In genomic region chr11:115812095-115812494, GRCm38 (mm10) we compare ENCODE assay signal across 8 mouse cellular contexts. TPM values are rescaled to one million over a fixed set of nuclear protein-coding genes. Genes with fewer than 3 reads are reported as not detected.
DNase-seq lines count a peak whose midpoint lies in the region; ATAC-seq and TF ChIP-seq lines count a peak whose summit lies in the region.

No protein-coding gene starts in this region.

- H3K9ac ChIP-seq in neural tube, embryonic 11.5 days (ENCODE audit: low read length): peak overlapping the region; percentile 85
- H3K9ac ChIP-seq in hindbrain, embryonic 12.5 days: peak overlapping the region; percentile 76
- peak overlapping the region; percentile 72 for H3K9ac ChIP-seq in limb, embryonic 14.5 days (ENCODE audit: low read depth, low read length, severe bottlenecking)

- 63% methylated on average over 7 of the region's 7 CpGs for WGBS in neural tube, embryonic 11.5 days
- WGBS in hindbrain, embryonic 12.5 days: 39% methylated on average over 7 of the region's 7 CpGs
- 41% methylated on average over 7 of the region's 7 CpGs for WGBS in limb, embryonic 14.5 days

- H3ac ChIP-seq in myocyte (ENCODE audit: control insufficient read depth, insufficient read length): no peak overlapping the region

- TF ChIP-seq POLR2A in limb, embryonic 14.5 days (IDR thresholded peaks at IDR 0.05; ENCODE audit: borderline replicate concordance, extremely low read depth, insufficient read depth, insufficient read length): no peak
- no peak for TF ChIP-seq POLR2A in myocyte (IDR thresholded peaks at IDR 0.05; ENCODE audit: insufficient read length, low read depth)

- DNase-seq in neural tube, embryonic 11.5 days (ENCODE audit: low spot score): no peak
- DNase-seq in neural tube, embryonic 10.5 days (ENCODE audit: extremely low spot score, low spot score): no peak
- DNase-seq in limb, embryonic 14.5 days (ENCODE audit: low spot score): no peak
- DNase-seq in cerebellum, postnatal 14 days: no peak
- DNase-seq in spleen, postnatal 36 days (ENCODE audit: low spot score in 2 of 2): no peak

- peaks cover 5% of the 10 kb centered on the region for H3K36me3 ChIP-seq in neural tube, embryonic 11.5 days (ENCODE audit: control insufficient read depth, insufficient read depth, low read length)
- H3K36me3 ChIP-seq in hindbrain, embryonic 12.5 days: peaks cover 14% of the 10 kb centered on the region
- peaks cover 35% of the 10 kb centered on the region for H3K36me3 ChIP-seq in limb, embryonic 14.5 days (ENCODE audit: control insufficient read depth, insufficient read depth, low read length)
- H3K36me3 ChIP-seq in myocyte (ENCODE audit: control insufficient read depth, insufficient read depth): no peaks in the 10 kb centered on the region

- H3K27me3 ChIP-seq in neural tube, embryonic 11.5 days (ENCODE audit: control insufficient read depth, insufficient read depth, low read length): no peaks in the 10 kb centered on the region
- H3K27me3 ChIP-seq in hindbrain, embryonic 12.5 days: no peaks in the 10 kb centered on the region
- H3K27me3 ChIP-seq in limb, embryonic 14.5 days (ENCODE audit: control insufficient read depth, insufficient read depth, low read length): no peaks in the 10 kb centered on the region
- H3K27me3 ChIP-seq in myocyte (ENCODE audit: control insufficient read depth, insufficient read depth, insufficient read length): no peaks in the 10 kb centered on the region

- peaks cover 39% of the 10 kb centered on the region for H3K4me1 ChIP-seq in neural tube, embryonic 11.5 days (ENCODE audit: control insufficient read depth, insufficient read depth, low read length)
- H3K4me1 ChIP-seq in hindbrain, embryonic 12.5 days: peaks cover 71% of the 10 kb centered on the region
- peaks cover 58% of the 10 kb centered on the region for H3K4me1 ChIP-seq in limb, embryonic 14.5 days (ENCODE audit: control insufficient read depth, insufficient read depth, low read length)

- H3K27ac ChIP-seq in neural tube, embryonic 11.5 days (ENCODE audit: low read depth, low read length): no peak overlapping the region
- 0 out of 2 replicates have a peak overlapping the region, but pooled peaks have one; percentile 25 for H3K27ac ChIP-seq in hindbrain, embryonic 12.5 days
- H3K27ac ChIP-seq in limb, embryonic 14.5 days (replicated peaks; ENCODE audit: low read depth, low read length): no peak overlapping the region

- H3K79me2 ChIP-seq in myocyte (ENCODE audit: control insufficient read depth, insufficient read depth): peaks cover 4% of the 10 kb centered on the region

- H3K9me3 ChIP-seq in neural tube, embryonic 11.5 days (ENCODE audit: control insufficient read depth, low read length): no peaks in the 10 kb centered on the region
- no peaks in the 10 kb centered on the region for H3K9me3 ChIP-seq in hindbrain, embryonic 12.5 days (replicated peaks)
- no peaks in the 10 kb centered on the region for H3K9me3 ChIP-seq in limb, embryonic 14.5 days (ENCODE audit: control insufficient read depth, low read length)

- H3K4me2 ChIP-seq in neural tube, embryonic 11.5 days (ENCODE audit: low read depth): peak overlapping the region; percentile 95
- H3K4me2 ChIP-seq in hindbrain, embryonic 12.5 days (replicated peaks): peak overlapping the region; percentile 83
- H3K4me2 ChIP-seq in limb, embryonic 14.5 days (replicated peaks; ENCODE audit: low read depth, low read length, severe bottlenecking): peak overlapping the region; percentile 97
- peak overlapping the region; percentile 90 for H3K4me2 ChIP-seq in myocyte (ENCODE audit: low read depth)

- H3K4me3 ChIP-seq in neural tube, embryonic 11.5 days (ENCODE audit: low read depth, low read length): peak overlapping the region; percentile 91
- H3K4me3 ChIP-seq in hindbrain, embryonic 12.5 days: peak overlapping the region; percentile 93
- H3K4me3 ChIP-seq in limb, embryonic 14.5 days (replicated peaks; ENCODE audit: low read length): peak overlapping the region; percentile 92
- peak overlapping the region; percentile 48 for H3K4me3 ChIP-seq in myocyte

- ATAC-seq in neural tube, embryonic 11.5 days (ENCODE audit: insufficient read depth, low FRiP score, low TSS enrichment): no peak
- no peak for ATAC-seq in hindbrain, embryonic 12.5 days (ENCODE audit: low FRiP score)
- no peak for ATAC-seq in limb, embryonic 14.5 days (ENCODE audit: low FRiP score, low read depth)
- no peak for ATAC-seq in megakaryocyte, adult 5-6 weeks (ENCODE audit: poor library complexity, severe bottlenecking)

TF ChIP-seq in myocyte, 11 proteins besides CTCF, POLR2A, EP300 and RAD21:
- TF ChIP-seq TCF3 (IDR thresholded peaks at IDR 0.05; ENCODE audit: insufficient read length, low read depth) (no peak), MYOG (IDR thresholded peaks at IDR 0.05; ENCODE audit: control insufficient read depth in 1 of 3, insufficient read depth in 1 of 3, insufficient read length in 2 of 3, low read depth in 2 of 3) (no peak), REST (IDR thresholded peaks at IDR 0.05; ENCODE audit: insufficient read depth, insufficient read length) (no peak), USF1 (IDR thresholded peaks at IDR 0.05; ENCODE audit: low read depth) (no peak), TCF12 (IDR thresholded peaks at IDR 0.05; ENCODE audit: insufficient read depth, poor library complexity, severe bottlenecking) (no peak), MAX (IDR thresholded peaks at IDR 0.05; ENCODE audit: low read depth) (no peak), CEBPB (IDR thresholded peaks at IDR 0.05; ENCODE audit: insufficient read depth, poor library complexity, severe bottlenecking) (no peak), POLR2AphosphoS2 (IDR thresholded peaks at IDR 0.05; ENCODE audit: insufficient read length, low read depth) (no peak), E2F4 (IDR thresholded peaks at IDR 0.05; ENCODE audit: insufficient read depth) (no peak), MYOD1 (IDR thresholded peaks at IDR 0.05; ENCODE audit: control insufficient read depth in 1 of 3, insufficient read length in 2 of 3, low read depth in 2 of 3) (no peak), SRF (IDR thresholded peaks at IDR 0.05; ENCODE audit: control insufficient read depth, insufficient read length, low read depth) (no peak)

RNA-seq across cellular contexts. Expression of gene Caskin2, which starts 1.3 kb away (rescaled TPM):
- polyA plus RNA-seq in neural tube, embryonic 11.5 days (2014; fragmentation: Nextera tagmentation; extraction: Ambion mirVana): 16.4 and 19.1 TPM in 2 replicates
- 17.2 and 17.9 TPM in 2 replicates for polyA plus RNA-seq in hindbrain, embryonic 12.5 days (2016; fragmentation: Nextera tagmentation; extraction: Ambion mirVana)
- polyA plus RNA-seq in limb, embryonic 14.5 days (2012; rRNA removed): 34.6 and 44.7 TPM in 2 replicates
- 17.3 and 21.2 TPM in 2 replicates for polyA plus RNA-seq in limb, embryonic 14.5 days (2014; fragmentation: Nextera tagmentation; extraction: Ambion mirVana)
- polyA plus RNA-seq in myocyte (2012; fragmentation: generic; extraction: Trizol): 8.0 TPM
- total RNA-seq in megakaryocyte, adult 5-6 weeks (2015): 1.6 and 2.5 TPM in 2 replicates
- total RNA-seq in megakaryocyte, adult 5-6 weeks (2017): 1.7 and 3.0 TPM in 2 replicates

RNA-seq across cellular contexts. Expression of gene Tsen54, which starts 2.4 kb away (rescaled TPM):
- 26.1 and 29.8 TPM in 2 replicates for polyA plus RNA-seq in neural tube, embryonic 11.5 days (2014; fragmentation: Nextera tagmentation; extraction: Ambion mirVana)
- polyA plus RNA-seq in hindbrain, embryonic 12.5 days (2016; fragmentation: Nextera tagmentation; extraction: Ambion mirVana): 27.1 and 28.8 TPM in 2 replicates
- 32.6 and 40.0 TPM in 2 replicates for polyA plus RNA-seq in limb, embryonic 14.5 days (2012; rRNA removed)
- 28.1 and 30.2 TPM in 2 replicates for polyA plus RNA-seq in limb, embryonic 14.5 days (2014; fragmentation: Nextera tagmentation; extraction: Ambion mirVana)
- 15.6 TPM for polyA plus RNA-seq in myocyte (2012; fragmentation: generic; extraction: Trizol)
- total RNA-seq in megakaryocyte, adult 5-6 weeks (2015): 2.6 and 5.4 TPM in 2 replicates
- 7.0 and 16.3 TPM in 2 replicates for total RNA-seq in megakaryocyte, adult 5-6 weeks (2017)

RNA-seq across cellular contexts. Expression of gene Llgl2, which starts 11.8 kb away (rescaled TPM):
- 6.1 and 6.5 TPM in 2 replicates for polyA plus RNA-seq in neural tube, embryonic 11.5 days (2014; fragmentation: Nextera tagmentation; extraction: Ambion mirVana)
- 4.0 and 6.1 TPM in 2 replicates for polyA plus RNA-seq in hindbrain, embryonic 12.5 days (2016; fragmentation: Nextera tagmentation; extraction: Ambion mirVana)
- polyA plus RNA-seq in limb, embryonic 14.5 days (2012; rRNA removed): 11.2 and 12.6 TPM in 2 replicates
- 12.3 and 13.3 TPM in 2 replicates for polyA plus RNA-seq in limb, embryonic 14.5 days (2014; fragmentation: Nextera tagmentation; extraction: Ambion mirVana)
- polyA plus RNA-seq in myocyte (2012; fragmentation: generic; extraction: Trizol): 0.43 TPM
- 3.4 and 5.0 TPM in 2 replicates for total RNA-seq in megakaryocyte, adult 5-6 weeks (2015)
- total RNA-seq in megakaryocyte, adult 5-6 weeks (2017): 5.2 and 6.0 TPM in 2 replicates

RNA-seq across cellular contexts. Expression of gene Myo15b, which starts 46.1 kb away (rescaled TPM):
- 0.12 and 0.13 TPM in 2 replicates for polyA plus RNA-seq in neural tube, embryonic 11.5 days (2014; fragmentation: Nextera tagmentation; extraction: Ambion mirVana)
- 0.05 and 0.12 TPM in 2 replicates for polyA plus RNA-seq in hindbrain, embryonic 12.5 days (2016; fragmentation: Nextera tagmentation; extraction: Ambion mirVana)
- polyA plus RNA-seq in limb, embryonic 14.5 days (2012; rRNA removed): 0.55 and 1.3 TPM in 2 replicates
- 0.54 and 0.56 TPM in 2 replicates for polyA plus RNA-seq in limb, embryonic 14.5 days (2014; fragmentation: Nextera tagmentation; extraction: Ambion mirVana)
- polyA plus RNA-seq in myocyte (2012; fragmentation: generic; extraction: Trizol): 0.23 TPM
- total RNA-seq in megakaryocyte, adult 5-6 weeks (2015): 0.51 TPM in 1 of 2 replicates, not detected in the other
- total RNA-seq in megakaryocyte, adult 5-6 weeks (2017): 0.04 and 0.33 TPM in 2 replicates

RNA-seq across cellular contexts. Expression of gene Tmem94, which starts 46.9 kb away (rescaled TPM):
- polyA plus RNA-seq in neural tube, embryonic 11.5 days (2014; fragmentation: Nextera tagmentation; extraction: Ambion mirVana): 18.6 and 19.0 TPM in 2 replicates
- polyA plus RNA-seq in hindbrain, embryonic 12.5 days (2016; fragmentation: Nextera tagmentation; extraction: Ambion mirVana): 41.6 and 42.1 TPM in 2 replicates
- polyA plus RNA-seq in limb, embryonic 14.5 days (2012; rRNA removed): 46.8 and 68.8 TPM in 2 replicates
- polyA plus RNA-seq in limb, embryonic 14.5 days (2014; fragmentation: Nextera tagmentation; extraction: Ambion mirVana): 17.9 and 18.8 TPM in 2 replicates
- polyA plus RNA-seq in myocyte (2012; fragmentation: generic; extraction: Trizol): 19.6 TPM
- total RNA-seq in megakaryocyte, adult 5-6 weeks (2015): 16.1 and 17.1 TPM in 2 replicates
- 15.9 and 18.8 TPM in 2 replicates for total RNA-seq in megakaryocyte, adult 5-6 weeks (2017)
